Mouse (Mus musculus) left cerebral cortex, adult 18-20 months (tissue): ENCODE data around the gene Apbb2. TPM values are rescaled to one million over a fixed set of nuclear protein-coding genes. Genes with fewer than 3 reads are reported as not detected.

Experiments
- DNase-seq, 2 experiments: peaks; one replicate each; pipeline ENCODE4 v3.0.0; 2021 to 2022; ENCODE audit warnings: low spot score in 2 of 2, mixed read lengths in 1 of 2
- total RNA-seq, 2 experiments: library from RNA; stranded (reverse); gene quantifications; 2 replicates each; pipeline ENCODE4 v1.2.3; 2021

The Apbb2 gene
- total RNA-seq, 2 experiments from 2014 or later = 58.6 to 65.9 TPM

DNA sequence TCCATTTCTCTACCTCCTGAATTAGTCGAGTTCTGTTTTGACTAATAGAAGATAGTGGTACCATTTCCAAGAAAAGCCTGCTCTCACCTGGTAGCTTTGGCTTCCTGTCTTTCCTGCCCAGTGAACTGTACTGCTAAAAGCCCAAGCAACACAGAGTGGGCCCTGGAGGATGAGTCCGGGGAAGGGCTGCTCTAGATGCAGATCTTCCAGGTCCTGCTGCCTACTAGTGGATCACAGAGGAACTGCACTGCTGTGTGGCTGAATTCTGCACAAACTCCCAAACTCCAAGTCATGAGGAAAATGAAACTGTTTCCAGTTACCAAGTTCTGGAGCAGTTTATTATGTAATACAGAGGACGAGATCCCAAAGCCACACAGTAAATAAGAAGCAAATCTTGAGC lies 232.9 kb downstream of the Apbb2 start:
- DNase-seq = peak; percentile 32 to 50

DNA sequence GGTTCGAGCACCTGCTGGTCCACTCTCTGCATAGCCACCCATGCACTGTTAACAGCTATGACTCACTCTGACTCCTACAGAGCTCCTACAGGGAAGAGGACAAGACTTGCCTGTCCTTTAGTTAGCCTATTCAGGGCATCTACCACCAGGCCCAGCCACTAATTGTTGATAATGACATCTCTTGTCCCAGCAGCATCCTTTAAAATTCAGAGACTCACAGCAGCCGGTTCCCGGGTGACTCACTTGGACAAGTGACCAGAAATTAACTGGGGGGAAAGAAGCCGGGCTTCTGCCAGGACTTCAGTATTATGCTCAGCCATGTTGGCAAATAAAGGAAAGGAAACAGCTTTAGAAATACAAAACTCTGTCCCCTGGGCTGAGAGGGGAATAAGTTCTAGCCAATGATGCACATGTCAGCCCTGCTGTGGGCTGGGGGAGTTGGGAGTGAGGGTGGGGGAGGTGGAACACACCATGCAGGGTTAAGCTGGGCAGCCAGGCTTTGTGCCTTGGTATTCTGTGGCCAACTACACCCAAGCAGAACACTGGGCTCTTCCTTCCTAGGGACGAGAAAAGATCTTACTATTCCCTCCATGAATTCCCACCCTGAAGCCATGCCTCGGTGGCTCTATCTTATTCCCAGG lies 233.7 kb downstream of the Apbb2 start:
- DNase-seq = no peak

DNA sequence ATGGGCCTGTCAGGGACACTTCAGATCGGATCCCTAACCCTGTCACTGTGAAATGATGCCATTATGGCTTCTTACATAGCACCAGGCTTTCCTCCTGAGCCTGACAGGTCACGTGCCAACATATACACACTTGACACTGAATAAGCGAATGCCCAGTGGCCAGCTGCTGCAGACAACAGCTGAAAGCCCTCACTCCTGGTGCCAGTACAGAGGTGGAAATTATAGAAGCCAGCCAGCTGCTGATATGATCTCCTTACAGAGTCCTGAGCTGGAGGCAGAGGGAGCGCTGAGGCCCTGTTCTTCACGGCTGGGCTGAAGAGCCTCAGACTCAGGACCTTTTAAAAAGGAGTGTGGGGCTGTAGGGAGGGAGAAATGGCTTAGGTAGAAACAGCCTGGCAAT lies 234.5 kb downstream of the Apbb2 start:
- no peak for DNase-seq

DNA sequence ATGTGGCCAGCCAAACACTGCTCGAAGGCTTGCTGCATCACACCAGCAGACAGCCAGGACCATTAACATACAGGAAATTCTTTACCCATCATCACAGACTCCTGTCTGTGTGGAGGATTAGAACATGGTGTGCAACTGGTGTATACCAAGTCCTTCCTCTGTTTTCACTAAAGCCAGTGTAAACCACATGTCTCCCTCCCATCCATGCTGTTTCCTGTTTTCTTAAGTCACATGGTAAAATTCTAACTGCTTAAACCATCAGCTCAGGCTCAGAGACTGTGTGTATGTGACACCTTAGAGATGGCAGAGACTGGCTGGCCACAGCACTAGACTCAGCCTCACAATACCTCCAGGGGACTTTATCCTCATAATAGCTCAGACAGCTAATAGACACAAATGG lies 236.5 kb downstream of the Apbb2 start:
- DNase-seq = no peak

DNA sequence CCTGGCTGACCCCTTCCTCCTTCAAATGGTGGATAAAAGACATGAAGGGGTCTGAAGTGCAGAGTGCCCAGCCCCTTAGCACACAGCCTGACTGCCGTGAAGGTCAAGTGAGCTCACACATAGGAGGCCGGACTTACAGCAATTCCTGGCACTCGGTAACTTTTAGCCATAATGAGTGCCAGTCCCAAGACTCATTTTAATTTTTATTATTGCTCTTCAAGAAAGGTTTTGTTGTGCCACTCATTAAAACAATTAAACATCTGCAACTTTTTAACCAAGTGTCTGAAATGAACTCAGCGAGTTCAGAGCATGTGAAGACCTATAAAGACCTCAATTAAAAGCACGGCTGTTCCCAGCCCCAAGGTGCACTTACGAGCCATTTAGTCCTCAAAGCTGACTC lies 239.6 kb downstream of the Apbb2 start:
- no peak for DNase-seq

DNA sequence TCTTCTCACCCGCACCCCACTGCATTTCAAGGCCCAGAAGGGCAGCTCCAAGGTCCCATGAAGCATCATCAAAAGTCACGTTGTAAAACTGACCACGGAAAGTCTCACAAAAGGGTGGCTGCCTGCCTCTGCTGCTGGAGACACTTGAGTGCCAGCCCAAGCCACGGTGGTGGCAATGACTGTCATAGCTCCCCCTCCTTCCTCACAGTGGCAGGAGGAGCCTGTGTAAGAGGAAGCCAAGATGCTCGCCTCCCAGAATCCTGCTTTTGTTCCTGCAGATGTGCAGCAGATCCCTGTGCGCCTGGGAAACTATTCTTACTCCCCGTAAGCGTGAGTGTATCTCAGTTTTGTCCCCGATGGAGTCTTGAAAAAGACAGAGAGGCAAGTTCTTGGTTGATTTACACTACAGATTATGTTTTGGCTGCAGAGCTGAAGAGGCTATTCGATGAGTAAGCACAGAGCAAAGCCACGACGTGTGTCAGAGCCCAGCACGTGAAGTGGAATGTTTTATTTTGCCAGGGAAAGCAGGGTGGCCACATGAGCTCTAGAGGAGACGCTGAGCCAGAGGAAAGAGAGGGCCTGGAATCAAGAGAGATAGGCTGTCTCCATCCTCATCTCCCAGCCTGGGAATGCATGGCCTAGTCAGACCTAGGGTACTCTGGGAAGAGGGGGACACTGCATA lies 241.9 kb downstream of the Apbb2 start:
- no peak for DNase-seq

DNA sequence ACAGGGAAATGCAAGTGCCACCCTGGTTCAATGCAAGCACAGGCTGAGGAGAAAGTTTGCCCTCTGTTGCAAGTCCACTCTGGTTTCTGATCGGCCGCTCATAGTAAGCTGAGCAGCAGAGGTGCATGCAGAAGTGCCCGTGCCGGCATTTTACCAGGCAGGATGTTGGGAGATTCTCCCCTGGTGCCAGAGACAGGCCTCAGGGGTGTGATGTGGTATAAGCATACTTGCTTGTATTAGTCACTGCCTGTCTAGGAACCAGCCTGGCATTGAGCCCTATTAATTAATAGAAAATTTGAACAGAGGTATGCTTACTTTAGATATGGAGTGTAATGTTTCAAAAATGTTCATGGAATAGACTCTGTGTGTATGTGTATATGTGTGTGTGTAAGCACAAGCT lies 244.2 kb downstream of the Apbb2 start:
- DNase-seq = no peak

DNA sequence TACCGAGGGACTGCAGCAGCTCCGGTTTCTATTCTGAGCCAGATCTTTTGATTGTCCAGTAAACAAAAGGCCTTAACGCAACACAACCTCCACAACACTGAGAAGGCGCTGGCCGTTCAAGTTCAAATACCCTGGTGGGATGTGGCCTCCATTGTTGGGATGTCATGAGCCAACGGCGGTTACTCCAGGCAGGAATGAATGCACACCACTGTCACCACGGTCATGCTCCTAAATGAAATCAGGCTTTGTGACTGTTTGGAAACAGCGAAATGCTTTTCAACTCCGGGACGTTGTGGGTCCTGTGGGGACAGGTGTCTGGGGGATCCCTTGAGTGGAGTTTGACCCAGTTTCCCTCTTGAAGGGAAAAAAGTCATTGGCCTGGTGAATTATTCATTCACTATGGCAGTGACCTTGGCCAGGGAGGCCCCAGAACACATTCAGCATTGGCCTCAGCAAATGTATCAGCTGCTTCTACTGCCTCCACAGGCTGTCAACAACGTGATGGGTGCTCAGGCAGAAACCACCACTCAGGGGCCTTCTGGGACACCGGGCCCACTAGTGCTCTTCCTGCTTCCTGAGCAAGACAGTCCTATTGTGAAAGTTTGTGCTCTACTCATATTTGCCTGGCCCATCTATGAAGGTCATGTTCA lies 244.9 kb downstream of the Apbb2 start:
- no peak for DNase-seq

DNA sequence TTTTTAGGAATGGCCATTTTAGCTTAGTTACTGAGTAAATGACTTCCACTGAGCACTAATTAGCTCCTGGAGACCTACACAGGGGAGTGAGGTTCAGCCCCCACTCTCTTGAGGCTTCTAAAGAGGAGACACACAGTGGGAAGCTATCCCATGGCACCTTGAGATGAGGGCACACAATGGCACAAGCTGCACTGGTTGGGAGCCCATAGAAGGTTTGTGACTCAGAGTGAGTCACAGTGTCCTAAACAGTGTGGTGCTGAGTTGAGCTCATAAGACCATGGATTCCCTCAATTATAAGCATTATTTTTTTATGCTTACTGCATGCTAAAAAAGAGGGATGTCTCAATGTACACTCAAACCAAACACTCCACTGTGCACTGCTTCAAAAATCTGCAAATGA lies 247.5 kb downstream of the Apbb2 start:
- DNase-seq = no peak

DNA sequence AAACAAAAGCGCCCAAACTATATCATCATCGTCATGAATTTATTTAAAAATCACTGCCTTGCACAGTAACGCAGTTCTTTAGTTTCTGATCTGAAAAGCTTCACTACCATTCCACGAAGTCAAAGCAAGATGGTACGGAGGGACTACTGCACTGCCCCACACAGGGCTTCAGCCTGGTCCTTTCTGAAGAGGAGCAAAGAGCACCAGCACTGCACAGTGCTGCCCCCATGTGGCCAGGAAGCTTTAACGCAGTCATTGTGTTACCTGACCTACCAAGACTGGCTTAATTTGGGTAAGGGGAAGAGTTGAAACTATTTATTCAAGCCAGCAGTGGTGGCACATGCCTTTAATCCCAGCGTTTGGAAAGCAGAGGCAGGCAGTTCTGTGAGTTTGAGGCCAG lies 249.6 kb downstream of the Apbb2 start:
- DNase-seq = peak; percentile 49 to 50

DNA sequence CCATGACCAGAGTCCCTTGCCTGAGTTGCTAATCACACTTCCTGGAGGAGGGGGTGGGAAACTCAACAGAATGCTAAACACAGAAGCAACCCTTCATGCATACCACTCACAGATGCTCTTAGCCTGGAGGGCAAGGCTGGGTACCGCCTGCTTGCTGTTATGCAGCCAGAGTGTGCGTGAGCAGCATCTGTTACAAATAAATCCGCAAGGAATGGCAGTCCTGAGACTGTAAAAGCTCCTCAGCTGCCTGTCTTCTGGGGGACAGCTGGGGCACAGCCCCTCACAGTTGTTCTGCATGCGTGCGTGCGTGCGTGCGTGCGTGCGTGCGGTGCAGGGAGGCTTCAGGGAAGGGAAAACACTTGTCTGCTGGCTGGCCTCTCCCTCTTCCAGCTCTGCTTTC lies 250.9 kb downstream of the Apbb2 start:
- no peak for DNase-seq

DNA sequence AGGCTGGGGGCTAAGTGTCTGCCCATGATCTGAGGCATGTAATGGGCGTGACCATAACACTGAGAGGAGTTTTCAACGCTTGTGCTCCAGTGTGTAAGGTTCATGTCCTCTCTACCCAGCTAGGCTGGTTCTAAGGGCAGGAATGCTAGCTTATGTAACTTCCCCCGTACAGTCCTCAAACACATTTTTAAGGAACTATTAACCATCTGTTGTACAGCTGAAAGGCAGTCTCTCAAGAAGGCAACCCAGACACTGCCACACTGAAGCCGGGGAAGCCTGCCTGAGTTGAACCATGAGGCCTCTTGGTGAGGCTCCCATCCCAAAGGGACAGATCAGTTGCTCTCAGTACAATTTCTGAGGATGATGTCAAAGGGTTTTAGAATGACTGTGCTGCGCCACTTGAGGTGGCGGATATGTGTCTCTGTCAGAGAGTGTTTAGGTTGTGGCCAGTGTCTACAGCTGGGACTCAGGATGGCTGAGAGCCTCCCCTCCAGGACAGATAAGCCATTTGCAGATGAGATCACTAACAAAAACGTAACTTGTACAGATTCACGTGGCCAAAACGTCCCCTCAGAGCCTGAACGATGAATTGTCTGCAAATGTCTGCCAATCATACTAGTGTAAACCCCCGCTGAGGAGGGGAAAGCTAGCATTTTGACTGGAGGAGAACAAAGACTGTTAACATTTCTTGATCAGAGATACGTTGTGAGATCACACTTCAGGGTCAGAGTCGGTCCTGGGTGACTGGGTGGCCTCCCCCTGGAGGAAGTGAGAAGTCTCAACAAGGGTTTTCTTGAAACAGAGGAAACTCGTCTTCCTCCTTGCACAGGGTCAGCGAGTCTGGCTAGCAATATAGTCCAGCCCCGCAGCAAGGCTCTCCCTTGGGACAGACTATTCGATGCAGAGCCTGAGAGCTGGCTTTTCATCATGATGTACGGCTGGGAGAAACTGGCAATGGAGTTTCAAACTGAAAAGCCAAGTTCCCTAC lies 255.0 kb downstream of the Apbb2 start:
- DNase-seq = no peak

DNA sequence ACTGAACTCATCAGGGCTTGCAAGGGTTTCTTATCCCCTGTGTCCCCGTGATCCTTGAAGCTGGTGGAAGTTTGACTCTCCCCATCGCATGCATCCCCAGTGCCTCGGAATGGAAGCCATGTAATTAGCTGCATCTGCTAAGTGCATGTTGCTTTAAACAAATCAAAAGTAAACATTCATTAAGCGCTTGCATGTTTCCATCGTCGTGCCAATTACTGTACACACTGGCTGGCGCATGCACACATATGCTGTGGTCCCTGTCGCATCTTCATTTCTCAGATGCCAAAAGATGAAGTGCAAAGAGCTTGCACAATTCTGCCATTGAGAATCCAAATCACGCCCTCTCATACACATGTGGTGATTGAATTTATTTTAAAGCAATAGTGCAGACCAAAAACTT lies 257.8 kb downstream of the Apbb2 start:
- no peak for DNase-seq

DNA sequence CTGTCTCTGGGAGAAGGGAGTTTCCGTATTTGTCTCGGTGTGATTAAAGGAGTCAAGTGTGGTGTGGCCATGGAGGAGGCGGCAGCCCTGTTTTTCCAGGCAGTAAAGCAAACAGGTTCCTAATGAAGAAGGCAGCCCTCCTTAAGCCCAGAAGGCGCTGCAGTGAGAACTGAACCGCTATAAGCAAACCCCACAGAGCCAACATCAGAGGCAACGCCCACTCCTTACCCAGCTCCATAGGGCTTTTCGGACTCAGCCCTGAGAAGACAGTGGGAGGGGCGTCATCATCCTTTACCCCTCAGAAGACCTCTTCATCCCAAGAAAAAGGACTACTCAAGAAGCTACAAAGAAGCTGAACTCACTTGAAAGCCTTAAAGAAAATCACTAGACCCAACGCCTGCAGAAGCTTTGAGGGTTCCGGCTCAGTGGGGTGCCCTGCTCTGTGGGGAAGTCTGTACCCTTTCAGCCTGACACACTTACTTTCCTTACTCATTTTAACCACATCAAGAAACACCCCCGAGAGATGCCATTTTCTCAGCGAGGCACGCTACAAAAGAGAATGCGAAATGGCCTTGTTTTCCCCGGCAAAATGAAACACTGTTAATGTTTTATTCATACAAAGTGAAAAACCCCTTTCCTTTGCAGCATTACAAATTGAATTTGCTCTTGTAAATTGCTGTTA lies 258.7 kb downstream of the Apbb2 start:
- DNase-seq = no peak

DNA sequence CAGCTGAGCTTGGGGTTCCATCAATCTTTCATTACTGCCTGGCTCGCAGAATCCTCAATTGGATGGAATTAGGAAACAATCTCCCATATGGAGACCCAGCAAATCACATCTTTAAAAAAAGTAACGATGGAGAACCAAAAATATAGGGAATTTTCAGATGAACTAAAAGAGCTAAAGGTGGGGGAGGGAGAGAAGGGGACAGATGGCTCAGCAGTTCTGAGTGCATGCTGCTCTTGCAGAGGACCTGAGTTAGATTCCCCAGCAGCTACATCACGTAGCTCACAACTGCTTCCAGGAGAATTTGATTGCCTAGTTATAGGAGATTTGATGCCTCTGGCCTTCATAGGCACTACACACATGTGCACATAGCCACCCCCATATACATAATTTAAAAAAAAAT lies 263.4 kb downstream of the Apbb2 start:
- no peak for DNase-seq

DNA sequence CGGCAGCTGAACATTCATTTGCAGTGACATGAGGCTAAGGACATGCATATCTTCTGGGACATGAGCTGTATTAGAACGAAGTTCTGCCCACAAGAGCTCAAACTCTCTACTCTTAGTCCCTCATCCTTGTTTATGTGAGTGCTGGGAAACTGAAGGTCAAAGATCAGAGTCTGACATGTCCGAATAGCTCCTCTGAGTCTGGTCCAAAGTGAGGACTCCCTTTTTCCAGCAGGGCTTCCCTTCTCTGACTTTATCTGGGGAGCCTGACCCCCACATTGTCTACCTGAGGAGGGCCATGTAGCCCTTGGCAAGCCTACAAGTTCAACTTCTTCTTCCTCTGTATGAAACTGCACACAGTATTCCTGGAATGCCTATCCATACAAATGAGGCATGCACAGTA lies 264.7 kb downstream of the Apbb2 start:
- no peak for DNase-seq

DNA sequence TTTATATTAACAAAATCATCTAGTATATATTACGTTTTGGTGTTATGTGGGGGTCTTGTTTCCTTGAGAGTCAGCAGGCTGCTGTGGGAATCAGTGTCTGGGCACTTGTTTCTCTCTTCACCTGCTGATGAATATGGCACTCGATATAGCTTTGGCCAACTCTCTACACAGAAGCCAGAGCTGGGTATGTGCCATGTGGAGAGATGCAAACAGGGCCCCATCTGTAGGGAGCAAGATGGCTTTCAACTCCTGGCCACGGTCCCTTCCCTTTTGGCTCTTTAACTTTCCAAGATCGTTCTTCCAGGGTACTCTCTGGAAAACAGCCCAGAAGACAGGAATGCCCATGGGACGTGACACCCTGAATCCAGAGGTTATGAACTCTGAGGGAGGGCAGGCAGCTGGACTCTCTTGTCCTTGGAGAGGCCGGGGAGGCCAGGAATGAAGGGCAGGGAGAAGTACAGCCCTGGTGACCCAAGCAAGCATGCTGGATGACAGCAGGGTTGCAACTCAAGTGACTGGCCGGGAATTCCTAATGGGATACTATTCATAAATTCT lies 266.7 kb downstream of the Apbb2 start:
- no peak for DNase-seq

DNA sequence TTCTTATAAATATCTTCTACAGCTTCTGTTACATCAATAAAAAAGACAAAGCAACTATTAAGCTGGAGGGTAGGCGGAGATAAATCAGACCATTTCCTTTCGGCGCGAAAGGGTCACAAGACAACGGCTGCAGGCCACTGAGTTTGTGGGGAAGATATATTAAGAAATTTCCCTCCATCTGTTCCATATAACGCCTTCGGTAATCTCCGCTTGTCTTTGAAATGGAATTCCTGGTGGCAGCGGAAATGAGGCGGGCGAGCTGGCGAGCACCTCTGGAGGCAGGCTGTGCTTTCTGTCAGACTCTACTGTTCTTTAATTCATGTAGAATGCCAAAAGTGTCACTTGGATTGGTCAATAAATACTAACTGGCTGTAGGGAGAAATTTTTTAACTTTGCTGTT lies 267.5 kb downstream of the Apbb2 start:
- no peak for DNase-seq

DNA sequence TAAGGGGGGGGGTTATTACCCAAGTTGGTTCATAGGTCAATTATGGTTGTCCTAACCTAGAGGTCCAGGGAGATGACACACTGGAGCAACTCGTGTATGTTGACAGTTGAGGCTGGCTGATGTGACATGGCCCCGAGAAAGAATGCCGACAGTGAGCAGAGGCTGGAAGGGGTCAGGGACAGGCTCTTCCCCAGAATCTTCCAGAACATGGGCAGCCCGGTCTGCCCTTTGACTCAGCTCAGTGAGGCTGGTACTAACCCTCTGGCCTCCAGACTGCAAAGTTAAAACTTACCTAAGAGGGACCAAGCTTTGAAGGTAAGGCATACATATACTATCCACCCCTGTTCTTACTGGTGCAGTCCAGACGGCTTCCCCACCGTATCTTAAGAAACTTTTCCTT lies 268.0 kb downstream of the Apbb2 start:
- no peak for DNase-seq

DNA sequence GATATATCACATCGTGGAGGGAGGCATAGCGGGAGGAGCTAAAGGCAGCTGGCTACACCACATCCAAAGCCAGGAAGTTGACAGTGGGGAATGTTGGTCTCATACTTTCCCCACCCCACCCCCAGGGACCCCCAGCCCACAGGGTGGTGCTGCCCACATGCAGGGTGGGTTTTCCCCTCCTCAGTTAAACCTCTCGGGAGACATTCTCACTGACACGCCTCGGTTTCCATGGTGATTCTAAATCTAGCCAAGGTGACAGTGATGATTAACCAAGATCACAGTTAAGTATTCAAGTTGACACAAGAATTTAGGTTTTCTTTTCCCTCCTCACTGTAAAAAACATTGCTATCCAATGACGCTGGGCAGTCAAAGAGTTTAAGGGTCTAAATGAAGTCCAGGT lies 270.2 kb downstream of the Apbb2 start:
- no peak for DNase-seq

DNA sequence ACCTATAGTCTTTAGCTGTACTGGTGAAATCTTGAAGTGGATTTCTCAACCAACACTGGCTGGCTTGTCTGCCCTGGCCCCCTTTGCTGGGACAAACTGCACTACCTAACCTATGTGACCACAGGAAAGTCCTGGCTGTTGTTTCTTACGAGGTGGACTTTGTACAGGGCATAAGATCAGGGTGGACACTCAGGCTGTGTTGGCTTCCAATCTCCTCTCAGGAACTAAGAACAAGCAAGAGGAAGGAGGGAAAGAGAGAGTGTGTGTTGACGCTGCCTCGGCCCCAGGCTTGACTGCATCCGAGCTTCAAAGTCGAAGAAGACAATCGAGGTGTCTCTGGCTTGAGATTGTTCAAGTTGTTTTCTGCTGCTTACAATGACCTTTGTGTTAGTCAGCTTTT lies 271.8 kb downstream of the Apbb2 start:
- no peak for DNase-seq
